Mouse (Mus musculus) stomach, embryonic 14.5 days (tissue): ENCODE data around the gene Tekt4. TPM values are rescaled to one million over a fixed set of nuclear protein-coding genes. Genes with fewer than 3 reads are reported as not detected.

Experiments used
- ATAC-seq: fragments of 200-750 bp; cut with Nextera tagmentation; 2 replicates; pipeline ENCODE4 v1.8.0; 2017; ENCODE audit warnings: low read depth, moderate TSS enrichment; ENCODE audit not compliant: insufficient number of reproducible peaks, insufficient read depth, low FRiP score
- H3K27ac ChIP-seq: fragments of 300-500 bp; sonication (generic); 2 replicates; pipeline ENCODE4 v1.5.1; 2014; ENCODE audit warnings: mild to moderate bottlenecking, low read length, moderate library complexity, mixed read lengths
- H3K27me3 ChIP-seq: fragments of 300-500 bp; sonication (generic); 2 replicates; pipeline ENCODE4 v1.6.1; 2014; ENCODE audit warnings: low read length, control low read depth, mixed read lengths; ENCODE audit not compliant: control insufficient read depth, insufficient read depth
- H3K36me3 ChIP-seq: fragments of 300-500 bp; sonication (generic); 2 replicates; pipeline ENCODE4 v1.6.1; 2014; ENCODE audit warnings: mild to moderate bottlenecking, control low read depth, low read length, moderate library complexity, mixed read lengths; ENCODE audit not compliant: control insufficient read depth, insufficient read depth
- H3K4me1 ChIP-seq: fragments of 300-500 bp; sonication (generic); 2 replicates; pipeline ENCODE4 v1.6.1; 2014; ENCODE audit warnings: low read length, control low read depth, mixed read lengths; ENCODE audit not compliant: control insufficient read depth, insufficient read depth
- H3K4me2 ChIP-seq: fragments of 300-500 bp; sonication (generic); replicated peaks from 2 replicates; pipeline ENCODE4 v1.6.1; 2014; ENCODE audit warnings: low read depth, low read length, control low read depth
- H3K4me3 ChIP-seq: fragments of 300-500 bp; sonication (generic); 2 replicates; pipeline ENCODE4 v1.5.1; 2014; ENCODE audit warnings: low read depth, low read length, control low read depth
- H3K9ac ChIP-seq: fragments of 300-500 bp; sonication (generic); replicated peaks from 2 replicates; pipeline ENCODE4 v1.6.1; 2014; ENCODE audit warnings: low read depth, mild to moderate bottlenecking, control low read depth, low read length, moderate library complexity, mixed read lengths
- H3K9me3 ChIP-seq: fragments of 300-500 bp; sonication (generic); 2 replicates; pipeline ENCODE4 v1.6.1; 2016; ENCODE audit warnings: low read depth, low read length, control low read depth; ENCODE audit not compliant: control insufficient read depth
- WGBS: fragments of 180-500 bp; shearing (Covaris S2); extraction: QIAGEN DNeasy Blood & Tissue Kit; methylation state at CpG from one replicate; pipeline ENCODE4 v1.1.7; 2014; 5-methylcytosine and 5-hydroxymethylcytosine counted together
- polyA plus RNA-seq: library from polyadenylated mRNA; unstranded; fragments of >200 nt; fragmentation: Nextera tagmentation; extraction: Ambion mirVana; gene quantifications from 2 replicates; pipeline ENCODE4 v1.2.1, GENCODE M21; 2014

The Tekt4 gene
- not detected in 2 replicates for polyA plus RNA-seq

GRCm38 (mm10) chr17:25454272-25454671 is at the start of gene Tekt4:
Tekt4 (plus strand) TSS chr17:25454615.
- Histone ChIP-seq H3K4me1 (no peaks in the 10 kb centered on the region), H3K27me3 (no peaks in the 10 kb centered on the region), H3K27ac (no peak within 1 kb of the TSS), H3K9me3 (no peaks in the 10 kb centered on the region), H3K9ac (no peak within 1 kb of the TSS), H3K36me3 (no peaks in the 10 kb centered on the region), H3K4me2 (no peak within 1 kb of the TSS), H3K4me3 (no peak within 1 kb of the TSS)
- 43% methylated on average over 2 of the region's 2 CpGs for WGBS
- no peak for ATAC-seq

- WGBS, result 9% methylated on average over 10 of the region's 10 CpGs
- H3K4me3 ChIP-seq, result no peak overlapping the region
- no peaks in the 10 kb centered on the region for H3K9me3 ChIP-seq
- peak overlapping the region; percentile 44; the same call in 1 of the 2 replicates for H3K27ac ChIP-seq
- ATAC-seq, result peak; percentile 87
- H3K36me3 ChIP-seq, result no peaks in the 10 kb centered on the region
- H3K27me3 ChIP-seq, result no peaks in the 10 kb centered on the region
- peaks cover 32% of the 10 kb centered on the region for H3K4me1 ChIP-seq
- no peak overlapping the region for H3K4me2 ChIP-seq
- H3K9ac ChIP-seq, result no peak overlapping the region
These were observed 49.1 kb upstream of the Tekt4 start for GRCm38 (mm10) chr17:25405224-25405895.

DNA sequence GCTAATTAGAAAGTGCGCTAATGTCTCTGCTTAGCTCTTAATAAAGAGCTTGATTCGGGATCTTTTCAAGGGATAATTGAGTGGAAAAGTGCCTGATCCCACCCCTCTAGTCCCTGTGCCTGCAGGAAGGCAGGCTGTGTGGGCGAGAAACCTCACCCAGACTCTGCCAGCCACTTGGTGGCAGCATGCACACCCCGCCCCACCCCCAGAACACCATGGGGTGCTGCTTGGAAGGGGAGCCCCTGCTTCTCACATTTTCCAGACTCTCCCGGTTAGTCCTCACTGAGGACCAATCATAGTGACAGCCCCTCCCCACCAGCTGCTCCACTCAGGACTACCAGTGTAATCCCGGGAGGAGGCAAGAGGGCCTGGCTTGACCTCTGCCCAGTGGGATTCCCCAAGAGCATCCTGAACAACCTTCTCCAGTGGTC is 48.4 kb upstream of the Tekt4 start:
- Histone ChIP-seq H3K4me2 (no peak overlapping the region), H3K9ac (no peak overlapping the region), H3K27me3 (no peaks in the 10 kb centered on the region), H3K4me3 (no peak overlapping the region), H3K4me1 (peaks cover 37% of the 10 kb centered on the region), H3K9me3 (no peaks in the 10 kb centered on the region), H3K27ac (peak overlapping the region; percentile 44; the same call in 1 of the 2 replicates), H3K36me3 (no peaks in the 10 kb centered on the region)
- no peak for ATAC-seq
- WGBS, result 25% methylated on average over 6 of the region's 6 CpGs

GRCm38 (mm10) chr17:25407352-25407751 is 47.1 kb upstream of the Tekt4 start:
- H3K4me1 ChIP-seq, result peaks cover 37% of the 10 kb centered on the region
- ATAC-seq, result no peak
- no peaks in the 10 kb centered on the region for H3K27me3 ChIP-seq
- H3K4me2 ChIP-seq, result no peak overlapping the region
- H3K9me3 ChIP-seq, result no peaks in the 10 kb centered on the region
- H3K4me3 ChIP-seq, result no peak overlapping the region
- no peaks in the 10 kb centered on the region for H3K36me3 ChIP-seq
- 55% methylated on average over 4 of the region's 4 CpGs for WGBS
- H3K9ac ChIP-seq, result no peak overlapping the region
- no peak overlapping the region for H3K27ac ChIP-seq

DNA sequence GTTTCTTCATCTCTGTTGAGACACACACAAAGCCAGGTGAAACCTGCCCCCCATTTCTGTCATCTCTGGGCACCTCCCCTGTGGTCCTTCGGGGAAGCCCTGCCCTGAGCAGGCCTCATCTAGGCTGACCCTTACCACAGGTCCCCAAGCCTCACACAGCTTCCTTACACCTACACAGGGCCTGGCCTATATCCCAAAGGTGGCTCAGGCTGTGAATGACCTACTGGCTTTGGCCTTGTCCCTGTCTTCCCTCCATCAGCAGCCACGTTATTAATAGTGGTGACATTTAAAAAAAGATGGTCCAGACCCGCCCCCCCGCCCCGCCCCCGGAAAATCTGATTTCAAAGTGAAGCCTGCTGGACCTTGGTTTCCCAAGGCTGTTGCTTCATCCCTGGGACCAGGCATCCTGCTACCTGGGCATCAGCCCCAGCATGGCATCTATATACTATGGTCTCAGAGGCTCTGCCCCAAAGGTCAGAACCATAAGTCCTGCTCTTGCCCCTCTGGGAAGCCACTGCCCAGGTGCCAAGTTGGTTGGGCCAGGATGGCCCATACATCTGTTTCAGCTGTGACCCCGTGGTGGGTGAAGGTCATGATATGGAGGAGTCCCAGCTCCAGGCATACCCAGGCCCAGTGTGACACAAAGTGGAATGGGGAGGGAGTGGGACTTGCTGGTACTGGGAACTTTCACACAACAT is 46.0 kb upstream of the Tekt4 start:
- no peak for ATAC-seq
- H3K4me1 ChIP-seq, result peaks cover 37% of the 10 kb centered on the region

GRCm38 (mm10) chr17:25409621-25410020 is 44.8 kb upstream of the Tekt4 start:
- Histone ChIP-seq H3K27me3 (no peaks in the 10 kb centered on the region), H3K4me1 (peaks cover 39% of the 10 kb centered on the region), H3K36me3 (no peaks in the 10 kb centered on the region), H3K4me3 (no peak overlapping the region), H3K27ac (no peak overlapping the region), H3K9ac (no peak overlapping the region), H3K9me3 (no peaks in the 10 kb centered on the region), H3K4me2 (no peak overlapping the region)
- 72% methylated on average over 7 of the region's 7 CpGs for WGBS
- no peak for ATAC-seq

More for the DNA sequence above, 46.0 kb upstream of the Tekt4 start:
- H3K9me3 ChIP-seq, result no peaks in the 10 kb centered on the region
- H3K4me2 ChIP-seq, result no peak overlapping the region
- H3K27me3 ChIP-seq, result no peaks in the 10 kb centered on the region
- WGBS, result 75% methylated on average over 7 of the region's 7 CpGs
- no peaks in the 10 kb centered on the region for H3K36me3 ChIP-seq
- no peak overlapping the region for H3K9ac ChIP-seq
- no peak overlapping the region for H3K27ac ChIP-seq
- no peak overlapping the region for H3K4me3 ChIP-seq

DNA sequence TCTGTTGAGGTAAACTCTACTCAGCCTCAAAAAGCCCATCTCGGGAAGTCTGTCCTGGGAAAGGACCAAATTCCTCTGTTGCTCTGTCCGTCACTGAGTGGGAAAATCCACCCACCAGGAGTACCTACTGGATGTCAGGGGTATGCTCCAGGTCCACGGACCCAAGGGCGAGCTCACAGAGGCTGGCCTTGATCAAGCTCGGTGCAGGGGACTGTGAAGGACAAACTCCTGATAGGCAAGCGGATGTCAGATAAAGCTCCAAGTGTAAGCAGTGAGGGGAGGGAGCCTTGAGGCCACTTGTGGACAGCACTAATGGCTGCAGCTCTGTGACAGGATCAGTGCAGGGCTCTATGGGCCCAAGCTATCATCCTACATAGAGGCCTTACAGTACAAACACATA is 44.2 kb upstream of the Tekt4 start:
- H3K9me3 ChIP-seq, result no peaks in the 10 kb centered on the region
- WGBS, result 63% methylated on average over 6 of the region's 6 CpGs
- H3K27ac ChIP-seq, result no peak overlapping the region
- H3K9ac ChIP-seq, result no peak overlapping the region
- H3K4me2 ChIP-seq, result no peak overlapping the region
- no peak for ATAC-seq
- H3K36me3 ChIP-seq, result no peaks in the 10 kb centered on the region
- no peaks in the 10 kb centered on the region for H3K27me3 ChIP-seq
- H3K4me3 ChIP-seq, result no peak overlapping the region
- peaks cover 39% of the 10 kb centered on the region for H3K4me1 ChIP-seq

- no peaks in the 10 kb centered on the region for H3K9me3 ChIP-seq
- H3K27me3 ChIP-seq, result no peaks in the 10 kb centered on the region
- H3K9ac ChIP-seq, result no peak overlapping the region
- no peak overlapping the region for H3K4me2 ChIP-seq
- H3K36me3 ChIP-seq, result no peaks in the 10 kb centered on the region
- no peak overlapping the region; the same call in 1 of the 2 replicates for H3K27ac ChIP-seq
- 39% methylated on average over 7 of the region's 7 CpGs for WGBS
- H3K4me1 ChIP-seq, result peaks cover 39% of the 10 kb centered on the region
- no peak overlapping the region for H3K4me3 ChIP-seq
- ATAC-seq, result no peak
These were observed 43.6 kb upstream of the Tekt4 start for GRCm38 (mm10) chr17:25410786-25411185.
